Mouse (Mus musculus) kidney, adult 18-20 months (tissue): ENCODE data around the gene Jazf1.
A peak's percentile ranks its signal among the peaks of the same experiment; 100 is the strongest.

Experiments
- DNase-seq: peaks from one replicate; pipeline ENCODE4 v3.0.0; 2021

Jazf1 gene

GRCm38 (mm10) chr6:52954441-52954840 lies 114.0 kb downstream of the Jazf1 start:
- DNase-seq: no peak

- no peak for DNase-seq
Observed at GRCm38 (mm10) chr6:52952526-52952900, 115.9 kb downstream of the Jazf1 start.

- DNase-seq: no peak
Observed at GRCm38 (mm10) chr6:52951871-52952525, 116.4 kb downstream of the Jazf1 start.

- DNase-seq: no peak
Observed at GRCm38 (mm10) chr6:52950371-52950770, 118.1 kb downstream of the Jazf1 start.

- no peak for DNase-seq
Observed at GRCm38 (mm10) chr6:52942534-52942933, 125.9 kb downstream of the Jazf1 start.

GRCm38 (mm10) chr6:52942101-52942500 lies 126.3 kb downstream of the Jazf1 start:
- DNase-seq: no peak

GRCm38 (mm10) chr6:52937916-52938315 lies 130.5 kb downstream of the Jazf1 start:
- no peak for DNase-seq

GRCm38 (mm10) chr6:52936995-52937394 lies 131.4 kb downstream of the Jazf1 start:
- peak; percentile 35 for DNase-seq

GRCm38 (mm10) chr6:52934021-52934420 lies 134.4 kb downstream of the Jazf1 start:
- DNase-seq: no peak

GRCm38 (mm10) chr6:52932603-52933178 lies 135.7 kb downstream of the Jazf1 start:
- DNase-seq: no peak

- DNase-seq: no peak
Observed at GRCm38 (mm10) chr6:52929358-52929757, 139.1 kb downstream of the Jazf1 start.

GRCm38 (mm10) chr6:52926947-52927346 lies 141.5 kb downstream of the Jazf1 start:
- no peak for DNase-seq

- DNase-seq: no peak
Observed at GRCm38 (mm10) chr6:52925458-52926042, 142.9 kb downstream of the Jazf1 start.

- DNase-seq: no peak
Observed at GRCm38 (mm10) chr6:52921248-52921647, 147.2 kb downstream of the Jazf1 start.

GRCm38 (mm10) chr6:52920719-52921118 lies 147.7 kb downstream of the Jazf1 start:
- DNase-seq: no peak

- DNase-seq: no peak
Observed at GRCm38 (mm10) chr6:52919442-52919841, 149.0 kb downstream of the Jazf1 start.

GRCm38 (mm10) chr6:52918980-52919379 lies 149.5 kb downstream of the Jazf1 start:
- DNase-seq: peak; percentile 80

GRCm38 (mm10) chr6:52917471-52917870 lies 151.0 kb downstream of the Jazf1 start:
- peak; percentile 27 for DNase-seq

GRCm38 (mm10) chr6:52916836-52917376 lies 151.5 kb downstream of the Jazf1 start:
- peak; percentile 72 for DNase-seq

GRCm38 (mm10) chr6:52914921-52915320 lies 153.5 kb downstream of the Jazf1 start:
- DNase-seq: no peak

GRCm38 (mm10) chr6:52912143-52912918 lies 156.1 kb downstream of the Jazf1 start:
- DNase-seq: no peak

- no peak for DNase-seq
Observed at GRCm38 (mm10) chr6:52906801-52907200, 161.6 kb downstream of the Jazf1 start.

- DNase-seq: no peak
Observed at GRCm38 (mm10) chr6:52905100-52905499, 163.3 kb downstream of the Jazf1 start.
